Mouse (Mus musculus) heart, postnatal 0 days (tissue): ENCODE results near the gene Ccdc9. TPM values are rescaled to one million over a fixed set of nuclear protein-coding genes. Genes with fewer than 3 reads are reported as not detected.

ENCODE experiments used
- ATAC-seq: fragments of 200-750 bp; cut with Nextera tagmentation; 2 replicates; pipeline ENCODE4 v1.8.0; 2017; ENCODE audit warnings: low read depth, moderate number of reproducible peaks, moderate library complexity; ENCODE audit not compliant: insufficient read depth
- DNase-seq: peaks from one replicate; pipeline ENCODE4 v3.0.0-alpha.2; 2016; ENCODE audit warnings: low spot score
- H3K27ac ChIP-seq: fragments of 300-500 bp; sonication (generic); 2 replicates; pipeline ENCODE4 v1.5.1; 2014; ENCODE audit warnings: low read depth, mild to moderate bottlenecking
- H3K27me3 ChIP-seq: fragments of 300-500 bp; sonication (generic); 2 replicates; pipeline ENCODE4 v1.6.1; 2014; ENCODE audit warnings: low read length, mixed read lengths; ENCODE audit not compliant: control insufficient read depth, insufficient read depth
- H3K36me3 ChIP-seq: fragments of 300-500 bp; sonication (generic); replicated peaks from 2 replicates; pipeline ENCODE4 v1.6.1; 2014; ENCODE audit warnings: low read length, mixed read lengths; ENCODE audit not compliant: control insufficient read depth, insufficient read depth
- H3K4me1 ChIP-seq: fragments of 300-500 bp; sonication (generic); 2 replicates; pipeline ENCODE4 v1.6.1; 2014; ENCODE audit warnings: antibody characterized with exemption; ENCODE audit not compliant: control insufficient read depth, insufficient read depth
- H3K4me2 ChIP-seq: fragments of 300-500 bp; sonication (generic); 2 replicates; pipeline ENCODE4 v1.6.1; 2014; ENCODE audit warnings: low read depth, mild to moderate bottlenecking, low read length, moderate library complexity
- H3K4me3 ChIP-seq: fragments of 300-500 bp; sonication (generic); 2 replicates; pipeline ENCODE4 v1.5.1; 2014; ENCODE audit warnings: low read depth, low read length
- H3K9ac ChIP-seq: fragments of 300-500 bp; sonication (generic); replicated peaks from 2 replicates; pipeline ENCODE4 v1.6.1; 2014; ENCODE audit warnings: low read depth, low read length, mixed read lengths
- H3K9me3 ChIP-seq: fragments of 300-500 bp; sonication (generic); replicated peaks from 2 replicates; pipeline ENCODE4 v1.6.1; 2016; ENCODE audit warnings: low read length; ENCODE audit not compliant: control insufficient read depth
- CTCF ChIP-seq: IDR thresholded peaks from 2 replicates; pipeline ENCODE4 v1.5.1; 2016; ENCODE audit warnings: antibody characterized with exemption, control low read depth, low read depth
- EP300 ChIP-seq: IDR thresholded peaks from 2 replicates; pipeline ENCODE4 v1.6.1; 2016; ENCODE audit warnings: antibody characterized with exemption, low read depth
- WGBS: fragments of 180-500 bp; shearing (Covaris S2); extraction: QIAGEN DNeasy Blood & Tissue Kit; methylation state at CpG from one replicate; pipeline ENCODE4 v1.1.7; 2014; 5-methylcytosine and 5-hydroxymethylcytosine counted together
- polyA plus RNA-seq: library from polyadenylated mRNA; unstranded; fragments of >200 nt; fragmentation: Nextera tagmentation; extraction: Ambion mirVana; gene quantifications from 2 replicates; pipeline ENCODE4 v1.2.1, GENCODE M21; 2015
- total RNA-seq: library from RNA; depleted of rRNA; stranded (reverse); fragments of >200 nt; gene quantifications from 2 replicates; pipeline ENCODE4 v1.2.3, GENCODE M21; 2014; ENCODE audit warnings: low replicate concordance; rRNA removed

The Ccdc9 gene
- total and polyA plus RNA-seq, 2 experiments from 2014 or later, result 4.7 to 5.7 TPM

DNA sequence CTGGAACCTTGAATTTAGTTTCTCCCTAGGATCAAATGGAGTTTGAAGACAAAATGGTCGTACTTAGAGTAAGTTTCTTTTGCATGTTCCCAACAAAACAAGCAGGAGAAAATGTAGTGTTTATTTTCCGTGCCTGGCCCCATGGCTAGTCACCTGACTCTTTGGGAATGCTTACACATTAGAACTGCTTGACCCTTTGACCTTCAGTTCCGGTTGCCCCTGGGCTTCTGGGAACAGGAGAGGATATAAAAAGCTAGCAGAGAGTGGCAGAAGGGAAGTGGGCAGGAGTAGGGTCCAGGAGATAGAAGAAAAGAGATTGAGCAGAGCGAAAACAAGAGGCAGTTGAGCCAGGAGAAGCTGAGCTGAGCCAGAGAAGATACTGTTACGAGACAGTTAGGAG lies 56.7 kb downstream of the Ccdc9 start:
- Histone ChIP-seq H3K4me1 (peaks cover 8% of the 10 kb centered on the region; the same call in 1 of the 2 replicates), H3K9me3 (peaks cover 6% of the 10 kb centered on the region; the same call in 1 of the 2 replicates), H3K27me3 (no peaks in the 10 kb centered on the region), H3K36me3 (no peaks in the 10 kb centered on the region), H3K4me2 (no peak overlapping the region), H3K27ac (no peak overlapping the region), H3K9ac (no peak overlapping the region), H3K4me3 (no peak overlapping the region)
- 35% methylated on average over 5 of the region's 5 CpGs for WGBS
- no peak; the same call in 1 of the 2 replicates for ATAC-seq
- TF ChIP-seq EP300 (no peak), CTCF (no peak)
- DNase-seq, result no peak

Other genes with a start within 250 kb of the Ccdc9 start
- gene Bicra, start 238.9 kb downstream of the Ccdc9 start, total RNA-seq, result 2.6 and 7.2 TPM in 2 replicates
- gene Bicra, start 238.9 kb downstream of the Ccdc9 start, polyA plus RNA-seq, result 2.0 and 2.4 TPM in 2 replicates
- 0.54 TPM in 1 of 2 replicates, not detected in the other for gene Zfp541, start 225.0 kb downstream of the Ccdc9 start, total RNA-seq
- gene Zfp541, start 225.0 kb downstream of the Ccdc9 start, polyA plus RNA-seq, result not detected in 2 replicates
- 259 and 452 TPM in 2 replicates for gene Napa, start 188.3 kb downstream of the Ccdc9 start, total RNA-seq
- 144 and 154 TPM in 2 replicates for gene Napa, start 188.3 kb downstream of the Ccdc9 start, polyA plus RNA-seq
- 40.1 and 45.1 TPM in 2 replicates for gene Kptn, start 166.9 kb downstream of the Ccdc9 start, total RNA-seq
- gene Kptn, start 166.9 kb downstream of the Ccdc9 start, polyA plus RNA-seq, result 26.2 and 27.1 TPM in 2 replicates
- gene Slc8a2, start 157.0 kb downstream of the Ccdc9 start, total RNA-seq, result 0.57 and 1.2 TPM in 2 replicates
- gene Slc8a2, start 157.0 kb downstream of the Ccdc9 start, polyA plus RNA-seq, result 0.03 and 0.05 TPM in 2 replicates
- gene Meis3, start 111.7 kb downstream of the Ccdc9 start, total RNA-seq, result 8.1 and 9.3 TPM in 2 replicates
- 7.7 and 9.1 TPM in 2 replicates for gene Meis3, start 111.7 kb downstream of the Ccdc9 start, polyA plus RNA-seq
- 16.7 and 19.8 TPM in 2 replicates for gene Dhx34, start 64.8 kb downstream of the Ccdc9 start, total RNA-seq
- 6.1 and 7.2 TPM in 2 replicates for gene Dhx34, start 64.8 kb downstream of the Ccdc9 start, polyA plus RNA-seq
- 0.04 and 0.65 TPM in 2 replicates for gene C5ar2, start 42.6 kb downstream of the Ccdc9 start, total RNA-seq
- 0.60 and 0.67 TPM in 2 replicates for gene C5ar2, start 42.6 kb downstream of the Ccdc9 start, polyA plus RNA-seq
- gene C5ar1, start 27.3 kb downstream of the Ccdc9 start, total RNA-seq, result 2.0 and 3.3 TPM in 2 replicates
- gene C5ar1, start 27.3 kb downstream of the Ccdc9 start, polyA plus RNA-seq, result 1.9 and 2.2 TPM in 2 replicates
- 9.8 and 10.7 TPM in 2 replicates for gene Inafm1, start 13.2 kb downstream of the Ccdc9 start, total RNA-seq
- 7.7 and 9.6 TPM in 2 replicates for gene Inafm1, start 13.2 kb downstream of the Ccdc9 start, polyA plus RNA-seq
- gene Bbc3, start 21.6 kb upstream of the Ccdc9 start, total RNA-seq, result 7.3 and 14.6 TPM in 2 replicates
- 5.6 and 6.6 TPM in 2 replicates for gene Bbc3, start 21.6 kb upstream of the Ccdc9 start, polyA plus RNA-seq
- gene Sae1, start 101.0 kb upstream of the Ccdc9 start, total RNA-seq, result 41.7 and 61.2 TPM in 2 replicates
- 101 and 102 TPM in 2 replicates for gene Sae1, start 101.0 kb upstream of the Ccdc9 start, polyA plus RNA-seq
- gene Zc3h4, start 114.1 kb upstream of the Ccdc9 start, total RNA-seq, result 16.5 and 16.9 TPM in 2 replicates
- gene Zc3h4, start 114.1 kb upstream of the Ccdc9 start, polyA plus RNA-seq, result 4.4 and 5.0 TPM in 2 replicates
- 94.2 and 123 TPM in 2 replicates for gene Tmem160, start 166.0 kb upstream of the Ccdc9 start, total RNA-seq
- 153 and 154 TPM in 2 replicates for gene Tmem160, start 166.0 kb upstream of the Ccdc9 start, polyA plus RNA-seq
- not detected in 2 replicates for gene Npas1, start 190.9 kb upstream of the Ccdc9 start, total RNA-seq
- 0.18 and 0.29 TPM in 2 replicates for gene Npas1, start 190.9 kb upstream of the Ccdc9 start, polyA plus RNA-seq